Mouse (Mus musculus): Measurements from ENCODE around the gene Pgam2.

Pgam2 gene

GRCm38 (mm10) chr11:5782199-5782944, 21.2 kb downstream of the Pgam2 start:
- in situ Hi-C loops (cut with MboI; ENCODE audit: unreplicated experiment in 2 of 2), result loop anchor here in 1 of 2 experiments (10.0 kb wide), 1 partner anchor 298 kb away; no protein-coding TSS in a partner anchor

GRCm38 (mm10) chr11:5780035-5780499, 23.5 kb downstream of the Pgam2 start:
- in situ Hi-C loops (cut with MboI; ENCODE audit: unreplicated experiment in 2 of 2), result loop anchor here in 1 of 2 experiments (10.0 kb wide), 1 partner anchor 295 kb away; no protein-coding TSS in a partner anchor

GRCm38 (mm10) chr11:5778481-5778880, 25.1 kb downstream of the Pgam2 start:
- in situ Hi-C loops (cut with MboI; ENCODE audit: unreplicated experiment in 2 of 2), result loop anchor here in 1 of 2 experiments (5.0 to 10.0 kb wide), 2 partner anchors 124 to 296 kb away; no protein-coding TSS in a partner anchor

- in situ Hi-C loops (cut with MboI; ENCODE audit: unreplicated experiment in 2 of 2), result no loop called here
Observed at GRCm38 (mm10) chr11:5766019-5766418, 37.5 kb downstream of the Pgam2 start.

- in situ Hi-C loops (cut with MboI; ENCODE audit: unreplicated experiment in 2 of 2), result no loop called here
Observed at GRCm38 (mm10) chr11:5762633-5762982, 40.9 kb downstream of the Pgam2 start.

DNA sequence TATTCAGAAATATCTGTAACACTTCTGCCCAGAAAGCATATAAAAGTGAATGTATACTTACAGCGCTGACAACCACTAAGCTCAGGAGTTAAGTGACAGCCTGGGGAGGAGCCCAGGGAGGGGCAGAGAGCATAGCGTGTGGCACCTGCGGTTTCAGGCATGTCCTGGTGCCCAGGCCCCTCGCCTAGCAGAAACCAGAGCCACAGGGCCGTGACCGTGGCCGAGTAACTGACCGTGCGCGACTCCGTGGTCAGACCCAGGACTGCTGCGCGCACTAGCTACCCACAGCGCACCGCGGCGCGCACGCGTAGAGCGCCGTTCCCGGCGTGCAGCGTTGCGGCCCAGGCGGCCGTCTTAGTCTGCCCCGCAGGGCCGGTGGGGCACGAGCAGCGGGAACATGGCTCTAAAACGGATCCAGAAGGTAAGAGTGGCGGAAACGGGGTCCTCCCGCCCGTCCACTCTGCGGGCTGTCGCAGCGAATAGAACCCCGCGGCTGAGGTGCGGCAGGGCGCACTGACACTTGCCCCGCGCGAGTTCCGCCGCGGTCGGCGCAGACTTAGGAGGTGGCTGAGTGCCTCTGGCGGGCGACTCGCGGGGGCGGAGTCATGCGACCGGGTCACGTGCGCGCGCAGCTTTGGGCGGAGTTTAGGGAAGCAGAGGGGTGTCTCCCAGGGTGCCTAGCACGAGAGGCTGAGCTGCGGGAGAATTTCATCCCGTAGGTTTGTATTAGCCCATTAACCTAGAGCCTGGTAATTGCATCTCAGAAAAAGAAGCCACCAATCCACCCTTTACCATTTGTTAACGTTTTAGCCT, 41.5 kb downstream of the Pgam2 start, which contains the start of gene Urgcp:
Urgcp (minus strand) TSS at position 557 of the 813 bp plus-strand sequence.
- in situ Hi-C loops (cut with MboI; ENCODE audit: unreplicated experiment in 2 of 2), result no loop called here

- in situ Hi-C loops (cut with MboI; ENCODE audit: unreplicated experiment in 2 of 2), result no loop called here
Observed at GRCm38 (mm10) chr11:5753755-5754154, 49.8 kb downstream of the Pgam2 start.
